Mouse (Mus musculus): ENCODE results near the gene 2310034G01Rik.

GRCm38 (mm10) chr19:46303251-46304215, 46.6 kb downstream of the 2310034G01Rik start:
- TF ChIP-seq USF1 (IDR thresholded peaks at IDR 0.05; ENCODE audit: low read depth, low read length) (no peak), MAX (IDR thresholded peaks at IDR 0.05; ENCODE audit: low read length) (peak; percentile 58), CTCF (IDR thresholded peaks at IDR 0.05 in 2 of 3, conservative IDR thresholded peaks at IDR 0.05 in 1 of 3; ENCODE audit: control insufficient read depth in 1 of 3, insufficient read depth in 1 of 3, low read depth in 2 of 3, low read length in 3 of 3, poor library complexity in 1 of 3, severe bottlenecking in 1 of 3) (no peak), GATA1 (IDR thresholded peaks at IDR 0.05; ENCODE audit: low read depth, low read length) (no peak), USF2 (IDR thresholded peaks at IDR 0.05; ENCODE audit: borderline replicate concordance in 1 of 2, insufficient read depth in 1 of 2, low read depth in 1 of 2, low read length in 2 of 2) (no peak), POLR2A (IDR thresholded peaks at IDR 0.05; ENCODE audit: control insufficient read depth in 1 of 2, insufficient read depth in 1 of 2, low read depth in 1 of 2, low read length in 2 of 2, poor library complexity in 1 of 2) (no peak), CHD2 (IDR thresholded peaks at IDR 0.05; ENCODE audit: low read length) (no peak), TAL1 (IDR thresholded peaks at IDR 0.05; ENCODE audit: low read length) (no peak), MAZ (IDR thresholded peaks at IDR 0.05; ENCODE audit: low read depth, low read length) (no peak), MYB (IDR thresholded peaks at IDR 0.05; ENCODE audit: low read depth, low read length) (0 out of 2 replicates have a peak, but pooled peaks have one; percentile 23)

Data from MEL (cell line).